In genomic region chr2:85715119-85715518, GRCm38 (mm10) we compare ENCODE assay signal across 43 mouse cellular contexts. TPM values are rescaled to one million over a fixed set of nuclear protein-coding genes. Genes with fewer than 3 reads are reported as not detected.
"Had no signal": no experiment of that assay in that cellular context is flagged by ENCODE, and none has a peak within 500 bp of the region (broad histone marks: within the 10 kb centered on the region; RNA-seq: fewer than 3 reads in every experiment).

Gene Olfr1009 (plus strand): TSS chr2:85715419.

- H3K4me2 ChIP-seq: heart, embryonic 11.5 days; heart, embryonic 12.5 days; heart, embryonic 13.5 days; heart, embryonic 15.5 days; hindbrain, embryonic 12.5 days; hindbrain, embryonic 13.5 days; hindbrain, embryonic 14.5 days; hindbrain, embryonic 15.5 days; intestine, embryonic 15.5 days; kidney, embryonic 15.5 days had no signal

- DNase-seq: heart, postnatal 10 days; heart, postnatal 14 days; heart, postnatal 36 days; heart, postnatal 4 days; kidney, adult 11 months; kidney, adult 18-20 months; kidney, adult 2 months; kidney, adult 8-10 months; kidney, adult 9 months; kidney, postnatal 10 days; kidney, postnatal 14 days; kidney, postnatal 25 days; kidney, postnatal 36 days; kidney, postnatal 4 days; layer of hippocampus, adult 9-11 months; layer of hippocampus, postnatal 36 days had no signal

- ATAC-seq: hindbrain, embryonic 16.5 days; hindbrain, postnatal 0 days; inflammation-experienced regulatory T-cells, adult 6 months; intestine, embryonic 15.5 days; intestine, embryonic 16.5 days; intestine, postnatal 0 days had no signal

- H3K9me3 ChIP-seq: heart, embryonic 10.5 days; heart, embryonic 15.5 days; hindbrain, embryonic 10.5 days; hindbrain, embryonic 12.5 days; hindbrain, embryonic 13.5 days; hindbrain, embryonic 15.5 days; intestine, embryonic 15.5 days; kidney, embryonic 15.5 days had no signal

- H3K4me1 ChIP-seq: heart, embryonic 10.5 days; heart, embryonic 12.5 days; heart, embryonic 13.5 days; heart, embryonic 15.5 days; hindbrain, embryonic 10.5 days; hindbrain, embryonic 12.5 days; hindbrain, embryonic 13.5 days; hindbrain, embryonic 15.5 days; intestine, embryonic 15.5 days; kidney, embryonic 15.5 days had no signal

- H3K4me3 ChIP-seq: heart, embryonic 10.5 days; heart, embryonic 12.5 days; heart, embryonic 13.5 days; heart, embryonic 15.5 days; hindbrain, embryonic 10.5 days; hindbrain, embryonic 12.5 days; hindbrain, embryonic 13.5 days; hindbrain, embryonic 15.5 days; intestine, embryonic 15.5 days; kidney, embryonic 15.5 days; layer of hippocampus, adult 2 months had no signal

- H3K36me3 ChIP-seq: heart, embryonic 10.5 days; heart, embryonic 12.5 days; heart, embryonic 13.5 days; heart, embryonic 15.5 days; hindbrain, embryonic 10.5 days; hindbrain, embryonic 12.5 days; hindbrain, embryonic 13.5 days; hindbrain, embryonic 15.5 days; intestine, embryonic 15.5 days; kidney, embryonic 15.5 days had no signal

- H3K27me3 ChIP-seq: heart, embryonic 12.5 days; heart, embryonic 13.5 days; heart, embryonic 15.5 days; hindbrain, embryonic 12.5 days; hindbrain, embryonic 13.5 days; hindbrain, embryonic 15.5 days; intestine, embryonic 15.5 days; kidney, embryonic 15.5 days had no signal

- H3K27ac ChIP-seq: heart, embryonic 10.5 days; heart, embryonic 13.5 days; heart, embryonic 15.5 days; hindbrain, embryonic 10.5 days; hindbrain, embryonic 12.5 days; hindbrain, embryonic 13.5 days; hindbrain, embryonic 14.5 days; hindbrain, embryonic 15.5 days; hindbrain, postnatal 0 days; intestine, embryonic 15.5 days; kidney, embryonic 15.5 days; kidney, postnatal 0 days; layer of hippocampus, adult 2 months had no signal

- H3K9ac ChIP-seq: heart, embryonic 12.5 days; heart, embryonic 13.5 days; heart, embryonic 15.5 days; hindbrain, embryonic 12.5 days; hindbrain, embryonic 13.5 days; hindbrain, embryonic 14.5 days; hindbrain, embryonic 15.5 days; intestine, embryonic 15.5 days; kidney, embryonic 15.5 days had no signal

RNA-seq across cellular contexts. Expression of gene Olfr1009, which starts in this region (rescaled TPM):
- polyA plus RNA-seq: heart, embryonic 10.5 days; heart, embryonic 11.5 days; heart, embryonic 12.5 days; heart, embryonic 13.5 days; heart, embryonic 14.5 days; heart, embryonic 15.5 days; heart, embryonic 16.5 days; heart, postnatal 0 days; hindbrain, embryonic 10.5 days; hindbrain, embryonic 11.5 days; hindbrain, embryonic 12.5 days; hindbrain, embryonic 13.5 days; hindbrain, embryonic 14.5 days; hindbrain, embryonic 15.5 days; hindbrain, embryonic 16.5 days; hindbrain, postnatal 0 days; inflammation-experienced regulatory T-cells, adult 6 months; intestine, embryonic 14.5 days; intestine, embryonic 15.5 days; intestine, embryonic 16.5 days; intestine, postnatal 0 days; kidney, adult 2 months; kidney, embryonic 14.5 days; kidney, embryonic 15.5 days; kidney, embryonic 16.5 days; kidney, postnatal 0 days; large intestine, adult 2 months had no signal
